Mouse (Mus musculus): ENCODE results near the gene Pttg1.
A peak's percentile ranks its signal among the peaks of the same experiment; 100 is the strongest.

Gene Pttg1

GRCm38 (mm10) chr11:43425824-43426413, at the start of gene Pttg1:
Gene Pttg1, minus strand, starts transcription at chr11:43426251.
- peaks cover 15% of the 10 kb centered on the region for H3K9me3 ChIP-seq (ENCODE audit: low read length)
- no peaks in the 10 kb centered on the region for H3K27me3 ChIP-seq (ENCODE audit: insufficient read depth, low read length)
- peak within 1 kb of the TSS; percentile 76 for H3K4me3 ChIP-seq (replicated peaks; ENCODE audit: low read length)
- peaks cover 13% of the 10 kb centered on the region for H3K4me1 ChIP-seq (replicated peaks; ENCODE audit: low read depth, low read length)
- H3K36me3 ChIP-seq (ENCODE audit: insufficient read depth, low read length), result peaks cover 34% of the 10 kb centered on the region
- no peak for TF ChIP-seq NANOG (IDR thresholded peaks at IDR 0.05; ENCODE audit: borderline replicate concordance, low read length)
- TF ChIP-seq POU5F1 (IDR thresholded peaks at IDR 0.05; ENCODE audit: borderline replicate concordance, low read length), result no peak
- TF ChIP-seq CTCF (conservative IDR thresholded peaks at IDR 0.05; ENCODE audit: low read length), result no peak

GRCm38 (mm10) chr11:43474225-43474774, 48.2 kb upstream of the Pttg1 start, which contains the start of gene C1qtnf2:
Gene C1qtnf2, plus strand, starts transcription at chr11:43474276.
- TF ChIP-seq POU5F1 (IDR thresholded peaks at IDR 0.05; ENCODE audit: borderline replicate concordance, low read length) (no peak), CTCF (conservative IDR thresholded peaks at IDR 0.05; ENCODE audit: low read length) (no peak), NANOG (IDR thresholded peaks at IDR 0.05; ENCODE audit: borderline replicate concordance, low read length) (no peak)
- Histone ChIP-seq H3K4me1 (replicated peaks; ENCODE audit: low read depth, low read length) (peaks cover 15% of the 10 kb centered on the region), H3K36me3 (ENCODE audit: insufficient read depth, low read length) (no peaks in the 10 kb centered on the region), H3K4me3 (replicated peaks; ENCODE audit: low read length) (peak within 1 kb of the TSS; percentile 59), H3K27me3 (ENCODE audit: insufficient read depth, low read length) (peaks cover 19% of the 10 kb centered on the region), H3K9me3 (ENCODE audit: low read length) (no peaks in the 10 kb centered on the region)

- H3K36me3 ChIP-seq (ENCODE audit: insufficient read depth, low read length), result no peaks in the 10 kb centered on the region
- H3K27me3 ChIP-seq (ENCODE audit: insufficient read depth, low read length), result peaks cover 19% of the 10 kb centered on the region
- no peak for TF ChIP-seq NANOG (IDR thresholded peaks at IDR 0.05; ENCODE audit: borderline replicate concordance, low read length)
- TF ChIP-seq CTCF (conservative IDR thresholded peaks at IDR 0.05; ENCODE audit: low read length), result no peak
- no peak for TF ChIP-seq POU5F1 (IDR thresholded peaks at IDR 0.05; ENCODE audit: borderline replicate concordance, low read length)
Observed at GRCm38 (mm10) chr11:43473635-43474224, 47.7 kb upstream of the Pttg1 start.

GRCm38 (mm10) chr11:43473115-43473514, 47.1 kb upstream of the Pttg1 start:
- Histone ChIP-seq H3K4me1 (replicated peaks; ENCODE audit: low read depth, low read length) (peaks cover 15% of the 10 kb centered on the region), H3K9me3 (ENCODE audit: low read length) (no peaks in the 10 kb centered on the region), H3K4me3 (replicated peaks; ENCODE audit: low read length) (no peak overlapping the region), H3K27me3 (ENCODE audit: insufficient read depth, low read length) (peaks cover 19% of the 10 kb centered on the region), H3K36me3 (ENCODE audit: insufficient read depth, low read length) (no peaks in the 10 kb centered on the region)
- no peak for TF ChIP-seq POU5F1 (IDR thresholded peaks at IDR 0.05; ENCODE audit: borderline replicate concordance, low read length)

More at GRCm38 (mm10) chr11:43473635-43474224, 47.7 kb upstream of the Pttg1 start:
- no peaks in the 10 kb centered on the region for H3K9me3 ChIP-seq (ENCODE audit: low read length)
- H3K4me1 ChIP-seq (replicated peaks; ENCODE audit: low read depth, low read length), result peaks cover 15% of the 10 kb centered on the region
- H3K4me3 ChIP-seq (replicated peaks; ENCODE audit: low read length), result peak overlapping the region; percentile 59

GRCm38 (mm10) chr11:43470881-43471820, 45.1 kb upstream of the Pttg1 start:
- H3K27me3 ChIP-seq (ENCODE audit: insufficient read depth, low read length), result peaks cover 19% of the 10 kb centered on the region
- H3K9me3 ChIP-seq (ENCODE audit: low read length), result no peaks in the 10 kb centered on the region
- no peaks in the 10 kb centered on the region for H3K36me3 ChIP-seq (ENCODE audit: insufficient read depth, low read length)
- no peak for TF ChIP-seq CTCF (conservative IDR thresholded peaks at IDR 0.05; ENCODE audit: low read length)
- TF ChIP-seq POU5F1 (IDR thresholded peaks at IDR 0.05; ENCODE audit: borderline replicate concordance, low read length), result no peak
- TF ChIP-seq NANOG (IDR thresholded peaks at IDR 0.05; ENCODE audit: borderline replicate concordance, low read length), result no peak
- H3K4me1 ChIP-seq (replicated peaks; ENCODE audit: low read depth, low read length), result peaks cover 15% of the 10 kb centered on the region
- no peak overlapping the region for H3K4me3 ChIP-seq (replicated peaks; ENCODE audit: low read length)

GRCm38 (mm10) chr11:43470118-43470517, 44.1 kb upstream of the Pttg1 start:
- H3K36me3 ChIP-seq (ENCODE audit: insufficient read depth, low read length), result no peaks in the 10 kb centered on the region
- TF ChIP-seq NANOG (IDR thresholded peaks at IDR 0.05; ENCODE audit: borderline replicate concordance, low read length), result no peak
- H3K4me1 ChIP-seq (replicated peaks; ENCODE audit: low read depth, low read length), result peaks cover 15% of the 10 kb centered on the region
- H3K4me3 ChIP-seq (replicated peaks; ENCODE audit: low read length), result no peak overlapping the region
- H3K9me3 ChIP-seq (ENCODE audit: low read length), result no peaks in the 10 kb centered on the region
- peaks cover 15% of the 10 kb centered on the region for H3K27me3 ChIP-seq (ENCODE audit: insufficient read depth, low read length)

GRCm38 (mm10) chr11:43463204-43463603, 37.2 kb upstream of the Pttg1 start:
- TF ChIP-seq POU5F1 (IDR thresholded peaks at IDR 0.05; ENCODE audit: borderline replicate concordance, low read length) (no peak), NANOG (IDR thresholded peaks at IDR 0.05; ENCODE audit: borderline replicate concordance, low read length) (no peak), CTCF (conservative IDR thresholded peaks at IDR 0.05; ENCODE audit: low read length) (no peak)
- Histone ChIP-seq H3K4me1 (replicated peaks; ENCODE audit: low read depth, low read length) (no peaks in the 10 kb centered on the region), H3K27me3 (ENCODE audit: insufficient read depth, low read length) (no peaks in the 10 kb centered on the region), H3K9me3 (ENCODE audit: low read length) (peaks cover 7% of the 10 kb centered on the region), H3K4me3 (replicated peaks; ENCODE audit: low read length) (no peak overlapping the region), H3K36me3 (ENCODE audit: insufficient read depth, low read length) (no peaks in the 10 kb centered on the region)

GRCm38 (mm10) chr11:43452266-43452665, 26.2 kb upstream of the Pttg1 start:
- Histone ChIP-seq H3K9me3 (ENCODE audit: low read length) (peaks cover 6% of the 10 kb centered on the region), H3K27me3 (ENCODE audit: insufficient read depth, low read length) (no peaks in the 10 kb centered on the region), H3K4me1 (replicated peaks; ENCODE audit: low read depth, low read length) (no peaks in the 10 kb centered on the region), H3K4me3 (replicated peaks; ENCODE audit: low read length) (no peak overlapping the region), H3K36me3 (ENCODE audit: insufficient read depth, low read length) (peaks cover 7% of the 10 kb centered on the region)
- TF ChIP-seq CTCF (conservative IDR thresholded peaks at IDR 0.05; ENCODE audit: low read length) (no peak), POU5F1 (IDR thresholded peaks at IDR 0.05; ENCODE audit: borderline replicate concordance, low read length) (no peak), NANOG (IDR thresholded peaks at IDR 0.05; ENCODE audit: borderline replicate concordance, low read length) (no peak)
